Mouse (Mus musculus) lung, adult 2 months (tissue): ENCODE data around the gene Wdr11.

ENCODE experiments used
- CTCF ChIP-seq: fragments of 200-500 bp; IDR thresholded peaks from 2 replicates; pipeline ENCODE4 v1.5.1; 2011; ENCODE audit warnings: mild to moderate bottlenecking, low read length, control low read depth; ENCODE audit not compliant: insufficient read depth
- POLR2A ChIP-seq: fragments of 200-500 bp; IDR thresholded peaks from 2 replicates; pipeline ENCODE4 v1.6.1; 2011; ENCODE audit warnings: low read depth, mild to moderate bottlenecking, control low read depth, low read length, borderline replicate concordance; ENCODE audit errors: extremely low read depth

DNA sequence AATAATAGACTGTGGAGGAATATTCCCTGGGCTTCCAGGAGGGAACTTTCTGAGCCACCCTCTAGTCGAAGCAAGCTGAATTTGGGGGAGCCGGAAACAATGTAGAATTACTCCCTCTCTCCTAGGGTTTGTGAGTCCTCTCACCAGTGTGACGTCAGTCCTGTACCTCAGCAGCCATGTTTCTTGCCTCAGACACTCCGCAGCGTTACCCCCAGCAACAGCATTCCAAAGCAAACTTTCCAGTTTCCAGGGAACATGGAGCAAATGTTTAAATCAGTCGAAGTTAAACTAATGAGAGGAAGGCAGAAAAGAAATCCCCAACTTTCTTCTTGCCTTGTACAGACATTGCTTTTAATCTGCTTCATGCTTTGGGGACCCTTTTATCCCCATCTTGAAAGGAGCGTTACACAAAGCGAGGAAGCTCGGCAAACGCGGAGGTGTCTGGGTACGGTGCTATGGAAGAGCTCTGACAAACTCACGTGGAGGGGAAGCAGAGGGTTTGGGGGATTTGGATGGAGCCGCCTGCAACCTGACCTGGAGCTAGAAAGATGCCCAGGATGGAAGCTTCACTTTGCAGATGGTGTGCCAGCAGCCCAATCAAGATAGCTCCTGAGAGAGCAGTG is 64.1 kb downstream of the Wdr11 start:
- TF ChIP-seq CTCF (no peak), POLR2A (no peak)
